Mouse (Mus musculus): ENCODE results near the gene Siae.

Siae gene

DNA sequence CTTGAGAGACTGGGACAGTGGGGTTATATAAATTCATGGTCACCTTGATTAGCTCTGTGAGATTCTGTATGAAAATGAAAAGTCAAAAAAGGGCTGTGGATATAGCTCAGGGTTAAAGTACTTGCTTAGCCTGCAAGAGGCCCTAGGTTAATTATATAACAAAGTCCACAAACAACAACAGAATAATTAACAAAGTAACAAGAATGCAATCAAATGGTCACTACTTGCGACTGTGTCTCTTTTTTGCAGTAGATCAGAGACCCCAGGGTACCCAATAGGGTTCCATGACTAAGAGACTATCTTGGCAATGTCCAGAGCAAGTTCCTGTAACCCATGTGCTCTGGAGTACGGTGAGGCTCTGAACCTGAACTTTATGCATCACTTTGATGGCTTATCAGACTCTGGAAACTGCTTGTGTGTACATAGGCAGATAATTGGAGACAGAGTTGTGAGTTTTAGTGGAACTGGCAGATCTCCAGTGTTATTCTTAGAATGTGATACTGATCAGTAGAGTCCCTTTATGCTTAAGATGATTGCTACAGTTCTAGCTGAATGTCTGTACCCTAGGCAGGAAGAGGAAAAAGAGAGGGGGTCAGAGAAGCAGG is 13.8 kb downstream of the Siae start:
- no peak for DNase-seq (ENCODE audit: low read depth)

DNA sequence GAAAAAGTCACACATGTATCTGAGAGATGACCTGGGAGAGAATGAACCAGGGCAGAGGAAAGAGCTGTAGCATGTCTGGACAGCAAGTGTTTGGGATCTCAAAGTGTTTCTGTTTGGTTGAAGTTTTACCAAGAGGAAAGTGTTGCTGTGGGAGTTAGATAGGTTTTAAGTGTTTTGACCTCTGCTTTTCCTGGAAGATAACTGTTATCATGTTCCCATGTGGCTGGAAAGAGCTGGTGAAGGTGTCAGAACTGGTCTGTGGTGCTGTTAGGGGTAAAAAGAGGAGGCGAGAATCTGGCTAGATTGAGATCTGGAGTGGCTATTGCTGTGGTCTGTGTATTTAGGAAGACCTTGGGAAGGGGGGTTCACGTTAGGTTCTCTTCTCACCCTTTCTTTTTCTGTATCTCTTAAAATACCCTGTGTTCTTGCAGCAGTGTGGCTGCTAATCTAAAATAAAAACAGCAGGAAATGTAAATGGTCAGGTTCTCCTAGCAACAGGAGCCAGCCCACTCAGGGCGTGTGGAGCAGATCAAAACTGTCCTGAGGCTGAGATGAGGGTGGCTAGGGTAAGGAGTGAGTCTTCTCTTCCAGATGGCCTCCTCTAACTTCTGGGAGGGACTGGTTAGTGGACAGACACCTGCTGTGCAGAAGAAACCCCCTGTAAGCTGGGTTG is 16.8 kb downstream of the Siae start:
- DNase-seq (ENCODE audit: low read depth) = no peak

DNA sequence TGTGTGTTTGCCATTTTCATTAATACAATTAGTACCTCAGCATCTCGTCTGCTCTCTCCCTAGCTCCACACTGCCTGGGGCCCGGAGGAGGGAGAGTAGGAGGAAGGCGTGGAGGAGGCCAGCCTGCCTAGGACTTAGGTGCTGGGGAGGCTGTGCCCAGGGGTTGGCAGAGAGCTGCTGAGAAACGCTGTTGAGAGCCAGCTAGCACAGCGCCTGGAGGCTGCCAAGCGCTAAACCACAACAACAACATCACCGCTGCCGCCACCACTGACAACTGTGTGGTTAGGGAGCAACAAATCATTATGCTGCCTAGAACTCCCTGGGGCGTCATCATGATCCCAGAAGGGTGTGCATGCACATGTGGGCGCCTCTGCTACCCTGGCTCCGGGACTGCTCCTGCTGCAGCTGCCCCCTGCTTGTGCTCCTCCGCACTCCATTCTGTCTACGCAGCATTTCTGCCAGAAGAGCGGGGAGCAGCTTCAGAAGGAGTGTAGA is 21.0 kb downstream of the Siae start:
- DNase-seq (ENCODE audit: low read depth) = no peak

DNA sequence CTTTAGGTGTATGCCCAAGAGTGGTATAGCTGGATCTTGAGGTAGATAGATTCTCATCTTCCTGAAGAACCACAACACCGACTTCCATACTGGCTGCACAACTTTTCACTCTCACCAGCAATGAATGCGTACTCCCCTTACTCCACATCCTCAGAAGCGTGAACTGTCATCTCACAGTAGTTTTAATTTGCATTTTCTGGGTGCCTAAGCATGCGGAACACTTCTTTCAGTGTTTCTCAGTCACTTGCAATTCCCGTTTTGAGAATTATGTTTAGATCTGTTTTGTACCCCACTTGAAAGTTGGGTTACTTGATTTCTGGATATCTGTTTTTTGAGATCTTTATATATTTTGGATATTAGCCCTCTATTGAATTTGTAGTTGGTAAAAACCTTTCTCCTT is 28.1 kb downstream of the Siae start:
- DNase-seq (ENCODE audit: low read depth) = no peak

DNA sequence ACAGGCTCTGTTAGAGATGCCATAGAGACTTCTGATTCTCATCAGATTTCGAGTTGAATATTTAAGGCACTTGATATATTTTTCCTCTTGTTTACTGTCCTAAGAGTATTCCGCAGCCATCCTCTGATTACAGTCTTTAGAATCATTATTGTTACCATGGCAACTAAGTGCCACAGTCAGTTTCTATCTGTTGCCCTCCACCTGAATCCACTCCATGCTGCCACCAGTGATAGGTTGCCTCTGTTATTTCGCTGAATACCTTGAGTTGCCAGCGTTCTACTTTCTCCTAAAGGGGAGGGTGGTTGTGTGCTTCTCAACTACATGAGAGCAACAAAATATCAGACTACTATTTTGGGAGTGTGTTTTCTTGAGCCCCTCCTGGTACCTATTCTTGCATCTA is 31.2 kb downstream of the Siae start:
- no peak for DNase-seq (ENCODE audit: low read depth)

DNA sequence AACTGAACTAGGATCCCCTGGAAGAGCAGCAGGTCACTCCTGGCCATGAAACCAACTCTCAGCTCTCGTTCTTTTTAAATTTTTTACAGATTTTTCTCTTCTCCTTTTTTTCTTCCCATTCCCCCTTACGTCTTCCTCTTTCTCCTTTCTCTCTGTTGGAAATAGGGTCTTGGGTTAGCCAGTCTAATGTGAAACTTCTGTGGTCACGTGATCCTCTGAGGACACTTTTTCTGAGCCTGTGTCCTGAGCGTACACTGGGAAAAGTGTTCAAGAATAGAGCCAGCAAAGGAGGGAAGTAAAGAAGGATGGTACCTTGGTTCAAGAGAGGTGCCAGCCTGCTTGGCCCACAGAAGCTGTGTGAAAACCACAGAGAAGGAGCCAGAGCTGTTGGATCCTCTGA is 34.9 kb downstream of the Siae start:
- DNase-seq (ENCODE audit: low read depth) = no peak

DNA sequence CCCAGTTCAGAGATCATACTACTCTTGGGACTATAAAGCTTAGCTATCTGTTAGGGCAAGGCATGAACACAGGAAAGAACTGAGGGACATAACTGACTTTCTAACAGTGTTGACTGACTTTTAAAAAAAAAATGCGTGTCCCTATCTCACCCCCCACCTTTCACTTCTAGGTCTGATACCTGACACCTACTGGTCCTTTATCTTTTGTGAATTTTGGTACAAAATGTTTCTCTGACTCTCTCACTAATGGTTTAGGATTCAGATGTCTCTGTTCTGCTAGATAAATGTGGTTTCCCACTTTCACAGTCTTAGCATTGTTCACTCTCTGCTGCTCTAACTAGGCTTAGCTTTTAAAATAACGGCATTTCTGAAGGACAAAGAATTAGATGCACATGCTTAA is 36.5 kb downstream of the Siae start:
- no peak for DNase-seq (ENCODE audit: low read depth)

DNA sequence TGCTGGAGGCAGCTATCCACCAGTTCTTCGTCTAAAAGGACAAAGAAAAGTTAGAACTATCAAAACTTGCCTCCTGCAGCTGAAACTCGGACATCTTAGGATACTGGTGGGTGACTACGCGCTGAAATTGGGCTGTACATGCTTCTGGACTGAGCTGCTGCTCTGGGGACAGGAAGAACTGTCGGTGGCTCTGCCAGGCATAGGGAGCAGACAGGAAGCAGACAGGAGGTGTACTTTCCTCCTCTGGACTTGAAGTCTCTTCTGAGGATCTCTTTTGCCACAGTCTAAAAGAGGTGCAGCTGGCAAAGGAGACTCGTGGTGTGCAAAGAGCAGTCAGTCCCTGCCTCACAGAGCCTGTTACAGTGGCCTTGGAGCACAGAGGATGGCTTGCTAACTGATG is 37.1 kb downstream of the Siae start:
- no peak for DNase-seq (ENCODE audit: low read depth)

DNA sequence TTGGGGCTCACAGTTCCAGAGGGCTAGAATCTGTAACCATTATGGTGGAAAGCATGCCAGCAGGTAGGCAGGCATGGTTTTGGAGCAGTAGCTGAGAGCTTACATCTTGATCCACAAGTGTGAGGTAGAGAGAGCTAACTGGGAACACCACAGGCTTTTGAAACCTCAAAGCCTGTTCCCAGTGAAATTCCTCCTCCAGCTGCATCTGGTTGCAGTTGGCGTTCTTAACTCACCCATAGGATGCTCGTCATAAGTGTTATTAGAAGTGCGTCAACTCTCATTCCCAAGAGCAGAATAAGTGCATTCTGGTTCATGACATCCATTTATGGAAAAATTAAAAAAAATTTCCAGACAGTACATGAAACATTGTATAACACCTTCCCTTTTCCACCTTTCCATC is 38.2 kb downstream of the Siae start:
- no peak for DNase-seq (ENCODE audit: low read depth)

DNA sequence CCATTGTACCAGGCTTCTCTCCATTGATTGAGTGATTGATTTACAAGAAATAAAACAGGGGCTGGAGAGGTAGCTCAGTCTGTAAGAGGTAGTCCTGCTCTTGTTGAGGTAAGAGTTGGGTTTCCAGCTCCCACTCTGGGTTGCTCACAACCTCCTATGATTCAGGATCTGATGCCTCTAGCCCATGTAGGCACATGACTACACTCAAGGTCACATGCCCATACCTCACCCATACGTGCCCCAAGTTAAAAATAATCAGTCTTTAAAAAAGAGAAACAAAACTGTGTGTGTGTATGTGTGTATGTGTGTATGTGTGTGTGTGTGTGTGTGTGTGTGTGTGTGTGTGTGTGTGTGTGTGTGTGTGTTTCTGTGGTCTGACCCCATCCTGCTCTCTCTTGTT is 40.1 kb downstream of the Siae start:
- no peak for DNase-seq (ENCODE audit: low read depth)

DNA sequence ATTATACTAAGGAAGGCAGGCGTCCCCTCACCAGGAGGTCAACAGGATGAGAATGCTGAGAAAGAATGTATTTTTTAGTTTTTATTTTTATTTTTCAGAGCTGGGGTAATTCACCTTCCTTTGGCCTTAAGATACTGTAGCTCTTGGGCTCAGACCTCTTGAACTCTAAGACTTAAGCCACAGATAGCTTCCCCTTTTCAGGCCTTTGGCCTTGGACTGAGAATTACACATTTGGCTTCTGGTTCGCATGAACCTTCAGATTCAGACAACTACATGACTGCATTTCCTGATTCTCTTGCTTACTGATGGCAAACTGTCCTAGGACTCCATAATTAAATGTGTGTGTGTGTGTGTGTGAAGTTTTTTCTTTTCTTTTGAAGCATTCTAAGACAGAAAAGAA is 43.1 kb downstream of the Siae start:
- no peak for DNase-seq (ENCODE audit: low read depth)

DNA sequence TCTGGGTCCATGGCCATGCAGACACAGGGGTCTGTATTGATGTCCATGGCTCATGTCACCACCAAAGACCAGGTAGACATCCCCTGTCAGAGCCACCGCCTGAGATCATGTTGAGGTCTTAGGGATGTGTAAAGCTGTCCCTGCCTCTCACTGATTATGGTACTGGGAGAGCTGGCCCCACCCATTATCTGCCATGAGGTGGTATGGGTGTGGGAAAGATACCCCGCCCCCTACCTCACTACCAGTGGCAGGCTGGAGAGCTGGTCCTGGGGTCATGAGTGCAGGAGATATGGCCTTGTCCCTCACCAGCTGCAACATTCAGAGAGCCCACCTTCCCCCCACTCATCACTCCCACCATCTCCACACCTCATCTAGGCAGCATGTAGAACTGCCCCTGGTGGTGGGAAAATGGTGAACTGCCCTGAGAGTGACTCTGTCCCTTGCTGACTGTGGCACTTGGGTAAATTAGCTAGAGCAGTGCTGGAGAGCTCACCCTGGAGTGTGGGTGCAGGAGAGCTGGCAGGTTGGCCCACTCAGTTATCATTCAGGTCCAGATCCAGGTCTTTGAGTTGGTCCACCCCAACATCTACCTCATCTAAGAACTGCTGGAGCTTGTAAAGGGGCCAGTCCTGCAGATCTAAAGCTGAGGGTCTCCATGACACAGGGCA is 45.2 kb downstream of the Siae start:
- DNase-seq (ENCODE audit: low read depth) = no peak

DNA sequence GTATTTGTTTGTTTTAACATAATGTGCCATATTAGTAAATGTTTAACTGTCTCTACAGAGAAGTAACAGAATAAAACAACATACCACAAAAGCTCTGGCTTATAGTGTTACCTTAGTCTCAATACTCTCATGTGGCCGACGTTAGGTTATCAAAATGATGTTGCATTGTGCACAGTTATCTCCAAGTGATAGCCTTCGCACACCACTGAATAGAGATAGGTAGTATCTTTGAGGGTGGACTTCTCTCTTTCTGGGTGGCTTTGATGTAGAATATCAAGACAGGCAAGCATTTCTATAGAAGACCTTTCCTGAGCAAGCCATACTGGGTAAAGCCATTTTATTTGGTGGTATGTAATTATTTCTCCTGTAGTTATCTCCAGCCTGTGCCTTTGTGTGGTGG is 49.6 kb downstream of the Siae start:
- no peak for DNase-seq (ENCODE audit: low read depth)

DNA sequence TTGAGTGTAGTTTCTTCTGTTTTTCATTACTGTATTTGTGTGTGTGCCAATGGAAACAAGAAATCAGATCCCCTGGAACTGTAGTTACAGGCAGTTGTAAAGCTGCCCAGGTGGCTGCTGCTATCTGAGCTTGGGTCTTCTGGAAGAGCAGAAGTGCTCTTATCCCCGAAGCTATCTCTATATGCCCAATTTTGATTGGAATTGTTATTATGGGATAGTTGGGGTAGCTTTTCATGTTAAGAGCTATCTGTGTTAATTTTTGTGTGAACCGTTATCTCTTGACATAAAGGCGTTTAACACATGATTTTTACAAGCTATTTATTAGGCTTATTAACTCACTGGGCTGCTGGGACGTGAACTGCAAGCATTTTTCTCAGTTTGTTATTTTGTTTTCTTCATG is 54.1 kb downstream of the Siae start:
- no peak for DNase-seq (ENCODE audit: low read depth)

DNA sequence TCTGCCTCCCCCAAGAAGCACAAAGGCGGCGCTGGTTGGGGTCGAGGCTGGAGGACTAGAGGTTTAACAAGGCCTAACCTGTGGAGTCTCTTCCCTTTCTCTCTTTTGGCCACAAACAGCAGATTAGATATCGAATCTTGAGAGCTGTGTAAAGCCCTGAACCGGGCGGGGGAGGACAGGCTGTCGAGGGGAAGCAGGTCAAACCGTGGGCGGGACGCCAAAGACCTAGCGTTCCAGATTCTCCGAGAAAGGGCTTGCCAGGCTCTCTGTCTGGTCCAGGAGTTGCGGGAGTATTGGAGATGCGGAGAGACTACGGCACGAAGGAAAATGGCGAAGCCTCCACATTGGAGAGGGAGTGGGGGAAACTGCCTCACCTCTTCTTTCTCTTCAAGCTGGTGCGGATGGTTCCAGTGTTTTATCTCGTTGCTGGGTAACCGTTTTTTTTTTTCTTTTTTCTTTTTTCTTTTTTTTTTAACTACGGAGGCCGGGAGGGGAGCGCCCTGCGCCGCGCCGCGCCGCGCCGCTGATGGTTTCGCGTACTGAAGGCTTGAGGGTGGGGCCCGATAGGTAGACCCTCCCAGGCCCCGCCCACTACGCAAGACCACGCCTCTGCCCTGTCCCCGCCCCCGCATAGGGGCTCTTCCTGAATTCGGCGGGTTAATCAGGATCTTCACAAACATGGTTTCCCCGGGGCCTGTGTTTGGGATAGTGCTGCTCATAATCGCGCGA is 57.8 kb downstream of the Siae start, which contains the start of gene Spa17:
Spa17 (minus strand) TSS at position 541 of the 729 bp plus-strand sequence.
- peak; percentile 78 for DNase-seq (ENCODE audit: low read depth)

DNA sequence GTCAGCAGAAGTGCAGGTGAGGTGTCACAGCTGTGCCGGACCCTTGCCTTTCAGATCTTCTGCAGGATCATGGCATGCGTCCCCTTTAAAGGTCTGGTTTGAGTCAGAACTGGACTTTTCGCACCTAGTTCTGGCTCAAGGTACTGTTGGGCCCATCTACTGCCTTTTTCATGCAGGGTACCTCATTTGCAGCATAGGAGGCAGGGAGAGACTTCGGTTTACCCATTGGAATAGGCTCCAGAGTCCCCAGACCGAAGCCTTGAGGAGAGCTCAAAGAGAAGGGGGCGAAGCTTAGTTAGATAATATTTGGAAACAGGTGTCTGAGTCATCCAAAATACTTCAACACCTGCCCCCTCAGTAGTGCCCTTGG is 58.4 kb downstream of the Siae start:
- no peak for DNase-seq (ENCODE audit: low read depth)

DNA sequence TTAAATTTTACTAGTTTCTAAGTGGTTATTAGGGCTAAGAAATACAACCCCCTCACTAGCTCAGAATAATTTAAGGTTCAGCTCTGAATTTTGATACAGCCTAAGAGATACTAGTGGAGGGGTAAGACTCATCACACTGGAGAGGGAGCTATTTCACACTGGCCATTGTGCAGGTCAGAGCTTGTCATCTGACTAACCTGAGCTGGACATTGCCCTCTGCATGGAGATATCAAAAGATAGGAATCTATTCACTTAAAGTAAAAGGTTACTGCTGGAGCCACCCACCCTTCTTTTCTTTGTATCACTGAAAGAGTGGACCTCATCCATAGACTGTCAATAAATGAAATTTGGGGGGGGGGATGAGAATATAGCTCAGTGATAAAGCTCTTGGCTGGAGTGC is 58.8 kb downstream of the Siae start:
- no peak for DNase-seq (ENCODE audit: low read depth)

DNA sequence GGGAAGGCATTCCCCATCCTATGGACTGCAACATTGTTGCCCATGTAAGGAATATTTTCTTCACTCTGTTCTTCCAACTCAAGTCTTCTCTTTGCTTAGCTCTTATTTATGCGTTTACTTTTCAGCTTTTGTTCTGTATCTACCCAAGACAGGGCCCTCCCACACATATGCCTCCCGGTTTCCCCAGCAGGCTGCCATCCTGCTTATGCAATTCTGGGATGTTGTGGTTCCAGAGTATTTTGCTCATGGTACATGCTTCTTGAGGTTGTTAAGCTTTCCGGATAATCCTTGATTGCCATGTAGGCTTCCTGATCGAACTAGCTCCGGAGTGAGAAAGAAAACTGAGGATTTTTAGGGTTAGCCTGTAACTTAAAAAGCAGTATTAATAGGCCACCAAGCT is 59.7 kb downstream of the Siae start:
- DNase-seq (ENCODE audit: low read depth) = no peak

DNA sequence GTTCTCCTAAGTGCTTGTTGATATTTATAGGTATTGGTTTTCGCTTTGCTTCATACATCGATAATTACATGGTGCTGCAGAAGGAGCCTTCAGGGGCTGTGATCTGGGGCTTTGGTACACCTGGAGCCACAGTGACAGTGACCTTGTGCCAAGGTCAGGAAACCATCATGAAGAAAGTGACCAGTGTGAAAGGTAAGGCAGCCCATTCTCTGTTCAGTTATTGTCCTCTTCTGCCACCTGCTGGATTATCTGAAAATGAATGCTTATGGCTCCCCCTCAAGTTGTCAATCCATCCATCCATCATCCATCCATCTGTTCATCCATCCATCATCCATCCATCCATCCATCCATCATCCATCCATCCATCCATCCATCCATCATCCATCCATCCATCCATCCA is 61.3 kb downstream of the Siae start:
- no peak for DNase-seq (ENCODE audit: low read depth)

DNA sequence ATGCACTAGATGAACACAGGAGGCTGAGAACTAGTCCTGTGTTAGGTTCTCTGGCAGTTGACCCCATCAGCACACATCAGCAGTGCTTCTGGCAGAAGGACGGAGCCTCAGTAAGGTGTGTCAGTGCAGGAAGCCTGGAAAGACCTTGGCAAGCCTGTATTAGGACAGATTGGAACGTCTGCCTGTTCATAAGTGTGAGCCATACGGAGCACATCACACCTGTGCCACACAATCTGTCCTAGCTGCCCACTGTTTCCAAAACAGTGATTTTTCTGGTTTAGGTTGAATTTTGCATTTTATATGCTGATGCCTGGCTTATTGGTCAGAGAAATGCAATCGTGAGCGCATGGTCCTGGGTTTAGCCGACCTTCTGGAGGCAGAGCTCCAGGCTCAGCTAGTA is 65.8 kb downstream of the Siae start:
- no peak for DNase-seq (ENCODE audit: low read depth)

DNA sequence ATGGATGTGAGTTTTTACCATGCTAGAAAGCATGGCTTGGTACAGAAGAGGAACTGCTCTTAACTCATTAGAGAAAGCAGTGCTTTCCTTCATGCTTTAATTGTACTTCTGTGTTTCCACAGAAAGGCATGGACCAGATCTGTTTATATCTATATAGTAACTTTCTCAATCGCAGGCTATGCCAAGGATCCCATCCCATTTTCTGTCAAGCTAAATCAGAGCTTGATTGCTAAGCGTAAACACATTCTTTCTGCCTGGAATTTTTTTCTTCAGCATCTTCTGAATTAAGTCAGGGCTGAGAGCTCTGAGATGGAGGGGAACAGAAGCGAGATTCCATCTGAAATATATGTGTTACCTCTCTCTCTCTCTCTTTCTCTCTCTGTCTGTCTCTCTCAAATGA is 68.5 kb downstream of the Siae start:
- DNase-seq (ENCODE audit: low read depth) = no peak

DNA sequence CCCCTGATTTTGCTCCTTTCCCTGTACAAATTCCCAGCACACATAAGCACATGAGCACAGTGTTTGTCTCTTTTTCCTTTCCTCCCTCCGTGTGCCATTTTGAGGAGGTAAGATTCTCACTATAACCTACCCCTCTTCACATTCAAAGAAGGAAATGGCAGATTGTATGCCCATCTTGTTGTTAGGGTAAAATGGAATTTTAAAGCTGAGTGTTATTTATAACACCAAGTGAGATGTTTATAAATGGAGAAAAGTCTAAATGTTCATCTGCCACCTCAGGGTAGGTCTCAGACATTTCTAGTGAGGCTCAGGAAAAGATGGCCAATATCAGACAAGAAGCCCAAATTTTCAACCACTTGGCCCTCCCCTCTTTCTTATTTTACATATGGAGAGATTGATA is 69.0 kb downstream of the Siae start:
- no peak for DNase-seq (ENCODE audit: low read depth)

DNA sequence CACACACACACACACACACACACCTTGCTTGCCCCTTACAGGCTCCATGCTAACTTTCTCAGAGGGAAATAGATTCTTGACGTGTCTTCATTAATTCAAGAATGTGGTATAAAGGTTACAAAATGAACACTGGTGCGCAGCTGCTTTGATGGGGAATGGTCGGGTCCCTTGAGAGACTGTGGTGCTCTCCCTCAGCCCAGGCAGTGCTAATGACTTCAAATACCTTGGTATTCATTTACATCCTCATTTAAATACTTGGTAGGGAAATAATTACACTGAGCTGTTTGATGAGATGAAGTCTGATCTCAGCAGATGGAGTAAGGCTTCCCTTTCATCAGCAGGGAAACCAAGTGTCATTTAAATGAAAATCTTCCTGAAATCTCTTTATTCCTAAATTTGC is 69.6 kb downstream of the Siae start:
- no peak for DNase-seq (ENCODE audit: low read depth)

Data from c-Kit-positive CD71-negative TER-119-negative erythroid progenitor cells, embryonic 14.5 days (primary cell).